Mouse (Mus musculus): ENCODE results near the gene Hdgfl1.

DNA sequence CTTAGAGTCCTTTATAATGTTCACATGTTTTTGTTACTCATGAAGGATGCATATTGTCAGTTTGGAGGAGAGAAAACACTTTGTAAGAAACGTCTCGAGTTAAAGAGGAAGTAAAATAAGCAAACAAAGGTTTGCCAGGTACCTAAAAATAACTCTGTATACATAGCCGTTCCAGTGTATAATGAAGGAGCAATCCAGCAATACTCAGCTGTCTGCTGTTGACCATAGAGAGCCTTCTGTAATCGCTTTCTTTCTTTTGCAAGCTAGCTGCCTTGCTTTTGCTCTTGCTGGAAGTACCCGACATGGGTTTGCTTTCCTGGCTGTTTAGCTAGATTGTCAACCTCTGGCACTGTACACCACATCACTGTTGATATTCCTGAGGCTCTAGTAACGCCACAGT is 48.6 kb downstream of the Hdgfl1 start:
- no peak for TF ChIP-seq CTCF (IDR thresholded peaks at IDR 0.05; ENCODE audit: low read depth)
- TF ChIP-seq EP300 (IDR thresholded peaks at IDR 0.05; ENCODE audit: low read depth) = no peak
